Mouse (Mus musculus) embryonic fibroblast, embryonic 13.5 days (primary cell): ENCODE data around the gene Kmt2e. TPM values are rescaled to one million over a fixed set of nuclear protein-coding genes. Genes with fewer than 3 reads are reported as not detected.

Source experiments
- H3K27ac ChIP-seq: 2 replicates; pipeline ENCODE4 v1.5.1; 2012; ENCODE audit warnings: low read length, control low read depth, inconsistent platforms; ENCODE audit not compliant: insufficient read depth
- H3K4me1 ChIP-seq: 2 replicates; pipeline ENCODE4 v1.6.1; 2011; ENCODE audit warnings: low read length; ENCODE audit not compliant: control insufficient read depth, insufficient read depth
- H3K4me3 ChIP-seq: 2 replicates; pipeline ENCODE4 v1.5.1; 2011; ENCODE audit warnings: mild to moderate bottlenecking, control low read depth, low read length; ENCODE audit not compliant: insufficient read depth
- CTCF ChIP-seq: IDR thresholded peaks from 2 replicates; pipeline ENCODE4 v1.5.1; 2011; ENCODE audit warnings: mild to moderate bottlenecking, control low read depth, low read length, moderate library complexity, borderline replicate concordance; ENCODE audit not compliant: insufficient read depth
- POLR2A ChIP-seq: IDR thresholded peaks from 2 replicates; pipeline ENCODE4 v1.6.1; 2011; ENCODE audit warnings: low read depth, mild to moderate bottlenecking, control low read depth, low read length, moderate library complexity
- polyA plus RNA-seq: library from polyadenylated mRNA; stranded (reverse); fragments of >200 nt; gene quantifications from 2 replicates; pipeline ENCODE4 v1.2.4, GENCODE M21; 2011; ENCODE audit warnings: low read depth; ENCODE audit not compliant: missing spikeins, insufficient read length

Kmt2e gene
- polyA plus RNA-seq, 1 experiment, result 71.8 TPM

DNA sequence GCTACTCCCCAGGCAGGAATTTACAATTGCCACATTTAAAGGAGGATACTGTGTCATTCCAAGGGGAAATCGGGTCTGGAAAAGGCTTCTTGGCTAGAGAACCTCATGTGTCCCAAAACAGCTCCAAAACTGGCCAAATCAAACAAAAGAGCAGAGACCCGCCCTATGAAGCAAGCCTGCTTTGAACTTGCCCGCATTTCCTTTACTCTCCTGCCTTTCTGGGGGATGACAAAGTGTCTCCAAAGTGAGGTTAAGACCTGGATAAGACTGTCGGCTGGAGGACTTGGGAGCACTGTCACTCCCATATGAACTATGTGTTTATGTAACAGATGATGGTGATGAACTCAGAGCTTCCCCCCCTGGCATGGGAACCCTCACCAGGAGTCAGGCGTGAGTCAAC is 26.1 kb upstream of the Kmt2e start:
- H3K27ac ChIP-seq, result peak overlapping the region; percentile 49
- peaks cover 12% of the 10 kb centered on the region for H3K4me1 ChIP-seq
- TF ChIP-seq POLR2A (no peak), CTCF (no peak)
- no peak overlapping the region for H3K4me3 ChIP-seq

- peak overlapping the region; percentile 75; the same call in 1 of the 2 replicates for H3K27ac ChIP-seq
- H3K4me3 ChIP-seq, result no peak overlapping the region
- no peak for TF ChIP-seq POLR2A
- TF ChIP-seq CTCF, result no peak
- H3K4me1 ChIP-seq, result peaks cover 21% of the 10 kb centered on the region
Observed at GRCm38 (mm10) chr5:23410040-23410717, 24.1 kb upstream of the Kmt2e start.

- Histone ChIP-seq H3K4me1 (peaks cover 24% of the 10 kb centered on the region), H3K4me3 (no peak overlapping the region), H3K27ac (0 out of 2 replicates have a peak overlapping the region, but pooled peaks have one; percentile 10)
- TF ChIP-seq POLR2A (no peak), CTCF (no peak)
Observed at GRCm38 (mm10) chr5:23410718-23411101, 23.5 kb upstream of the Kmt2e start.

- Histone ChIP-seq H3K4me3 (no peak overlapping the region), H3K4me1 (peaks cover 28% of the 10 kb centered on the region), H3K27ac (no peak overlapping the region)
- no peak for TF ChIP-seq POLR2A
- TF ChIP-seq CTCF, result no peak
Observed at GRCm38 (mm10) chr5:23411640-23412039, 22.6 kb upstream of the Kmt2e start.

GRCm38 (mm10) chr5:23412247-23412948 is 21.8 kb upstream of the Kmt2e start:
- Histone ChIP-seq H3K4me1 (peaks cover 28% of the 10 kb centered on the region), H3K4me3 (no peak overlapping the region), H3K27ac (0 out of 2 replicates have a peak overlapping the region, but pooled peaks have one; percentile 59)
- TF ChIP-seq CTCF (no peak), POLR2A (no peak)

GRCm38 (mm10) chr5:23413058-23413457 is 21.2 kb upstream of the Kmt2e start:
- peaks cover 28% of the 10 kb centered on the region for H3K4me1 ChIP-seq
- peak overlapping the region; percentile 59 for H3K27ac ChIP-seq
- no peak overlapping the region for H3K4me3 ChIP-seq
- TF ChIP-seq CTCF, result no peak
- no peak for TF ChIP-seq POLR2A

- no peak for TF ChIP-seq CTCF
- TF ChIP-seq POLR2A, result no peak
- Histone ChIP-seq H3K4me3 (no peak overlapping the region), H3K27ac (peak overlapping the region; percentile 59), H3K4me1 (peaks cover 28% of the 10 kb centered on the region)
Observed at GRCm38 (mm10) chr5:23413575-23414470, 20.4 kb upstream of the Kmt2e start.

DNA sequence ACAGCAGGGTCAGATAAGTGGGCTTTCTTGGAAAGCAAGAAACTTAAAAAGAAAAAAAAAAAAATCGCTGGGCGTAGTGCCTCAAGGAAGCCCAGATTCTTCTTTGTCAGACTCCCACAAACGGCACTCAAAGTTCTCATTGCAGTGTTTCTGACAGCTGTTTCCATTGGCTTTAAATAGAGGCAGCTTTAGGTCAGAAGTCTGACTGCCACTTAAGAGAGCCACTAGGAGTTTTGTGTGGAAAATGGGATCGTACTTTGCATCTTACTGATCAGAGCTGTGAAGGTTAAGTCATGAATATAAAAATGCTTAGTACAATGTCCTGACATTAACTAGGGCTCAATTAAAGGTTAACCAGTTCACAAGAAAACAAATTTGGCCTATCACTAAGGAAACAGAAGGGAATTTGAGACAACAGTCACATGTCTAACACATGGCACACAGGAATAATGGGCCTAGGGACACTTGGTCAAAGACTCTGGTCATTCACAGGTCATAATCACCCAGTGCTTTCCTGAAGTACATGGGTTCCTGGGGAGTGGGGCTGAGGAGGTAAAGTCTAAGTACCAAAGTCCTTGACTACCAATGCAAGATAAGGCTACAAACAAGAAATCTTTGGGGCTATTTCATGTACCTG is 19.6 kb upstream of the Kmt2e start:
- Histone ChIP-seq H3K4me1 (peaks cover 30% of the 10 kb centered on the region), H3K4me3 (no peak overlapping the region), H3K27ac (peak overlapping the region; percentile 59)
- TF ChIP-seq POLR2A (no peak), CTCF (no peak)

- Histone ChIP-seq H3K4me1 (peaks cover 26% of the 10 kb centered on the region), H3K4me3 (no peak overlapping the region), H3K27ac (peak overlapping the region; percentile 38; the same call in 1 of the 2 replicates)
- TF ChIP-seq CTCF, result no peak
- TF ChIP-seq POLR2A, result no peak
Observed at GRCm38 (mm10) chr5:23415571-23416285, 18.5 kb upstream of the Kmt2e start.
